Mouse (Mus musculus): ENCODE measurements around the gene Atxn10.

Gene Atxn10

GRCm38 (mm10) chr15:85406846-85407245 lies 70.8 kb downstream of the Atxn10 start:
- no peak for DNase-seq

- DNase-seq, result no peak
These were observed 71.3 kb downstream of the Atxn10 start for GRCm38 (mm10) chr15:85407342-85407741.

GRCm38 (mm10) chr15:85408790-85409189 lies 72.7 kb downstream of the Atxn10 start:
- DNase-seq, result no peak

- DNase-seq, result no peak
These were observed 73.3 kb downstream of the Atxn10 start for GRCm38 (mm10) chr15:85409245-85409783.

GRCm38 (mm10) chr15:85409836-85410235 lies 73.8 kb downstream of the Atxn10 start:
- no peak for DNase-seq

- no peak for DNase-seq
These were observed 78.6 kb downstream of the Atxn10 start for GRCm38 (mm10) chr15:85414620-85415019.

GRCm38 (mm10) chr15:85420686-85421085 lies 84.6 kb downstream of the Atxn10 start:
- DNase-seq, result no peak

- DNase-seq, result no peak
These were observed 88.2 kb downstream of the Atxn10 start for GRCm38 (mm10) chr15:85424197-85424596.

- DNase-seq, result no peak
These were observed 92.1 kb downstream of the Atxn10 start for GRCm38 (mm10) chr15:85428140-85428539.

- no peak for DNase-seq
These were observed 106.5 kb downstream of the Atxn10 start for GRCm38 (mm10) chr15:85442568-85442967.

- no peak for DNase-seq
These were observed 110.6 kb downstream of the Atxn10 start for GRCm38 (mm10) chr15:85446652-85447051.

GRCm38 (mm10) chr15:85456891-85457290 lies 120.8 kb downstream of the Atxn10 start:
- no peak for DNase-seq

- DNase-seq, result no peak
These were observed 121.8 kb downstream of the Atxn10 start for GRCm38 (mm10) chr15:85457838-85458237.

- no peak for DNase-seq
These were observed 122.6 kb downstream of the Atxn10 start for GRCm38 (mm10) chr15:85458631-85459082.

- DNase-seq, result no peak
These were observed 125.5 kb downstream of the Atxn10 start for GRCm38 (mm10) chr15:85461541-85461940.

- peak; percentile 21 for DNase-seq
These were observed 126.1 kb downstream of the Atxn10 start for GRCm38 (mm10) chr15:85462138-85462537.

- DNase-seq, result no peak
These were observed 127.2 kb downstream of the Atxn10 start for GRCm38 (mm10) chr15:85463027-85463790.

- no peak for DNase-seq
These were observed 128.1 kb downstream of the Atxn10 start for GRCm38 (mm10) chr15:85464190-85464589.

- DNase-seq, result no peak
These were observed 128.9 kb downstream of the Atxn10 start for GRCm38 (mm10) chr15:85464823-85465565.

- no peak for DNase-seq
These were observed 130.5 kb downstream of the Atxn10 start for GRCm38 (mm10) chr15:85466456-85467067.

- no peak for DNase-seq
These were observed 133.4 kb downstream of the Atxn10 start for GRCm38 (mm10) chr15:85469401-85469800.

- DNase-seq, result peak; percentile 58
These were observed 138.7 kb downstream of the Atxn10 start for GRCm38 (mm10) chr15:85474697-85475096.

- peak; percentile 71 for DNase-seq
These were observed 141.5 kb downstream of the Atxn10 start for GRCm38 (mm10) chr15:85477584-85477983.

Data from right cerebral cortex, postnatal 4 days (tissue).